Mouse (Mus musculus) bone marrow macrophage, adult 2 months (primary cell): ENCODE results near the gene Fam126a.

ENCODE experiments used
- CTCF ChIP-seq: IDR thresholded peaks from 2 replicates; pipeline ENCODE4 v1.5.1; 2012; ENCODE audit warnings: low read depth, mild to moderate bottlenecking, low read length, moderate library complexity
- POLR2A ChIP-seq: IDR thresholded peaks from 2 replicates; pipeline ENCODE4 v1.6.1; 2012; ENCODE audit warnings: mild to moderate bottlenecking, low read depth, low read length, borderline replicate concordance

- no peak for TF ChIP-seq POLR2A
- no peak for TF ChIP-seq CTCF
These were observed 10.1 kb upstream of the Fam126a start for GRCm38 (mm10) chr5:24040601-24041000.
